Mouse (Mus musculus) limb, embryonic 15.5 days (tissue): ENCODE measurements around the gene Spef1. TPM values are rescaled to one million over a fixed set of nuclear protein-coding genes. Genes with fewer than 3 reads are reported as not detected.

Experiments used
- ATAC-seq: fragments of 200-750 bp; cut with Nextera tagmentation; 2 replicates; pipeline ENCODE4 v1.8.0; 2017; ENCODE audit warnings: low read depth, moderate TSS enrichment; ENCODE audit not compliant: insufficient number of reproducible peaks, low FRiP score, low TSS enrichment
- H3K27ac ChIP-seq: fragments of 300-500 bp; sonication (generic); 2 replicates; pipeline ENCODE4 v1.5.1; 2015; ENCODE audit warnings: moderate library complexity, mild to moderate bottlenecking, inconsistent platforms
- H3K27me3 ChIP-seq: fragments of 300-500 bp; sonication (generic); 2 replicates; pipeline ENCODE4 v1.6.1; 2015; ENCODE audit warnings: inconsistent platforms
- H3K36me3 ChIP-seq: fragments of 300-500 bp; sonication (generic); 2 replicates; pipeline ENCODE4 v1.6.1; 2015; ENCODE audit warnings: inconsistent platforms
- H3K4me1 ChIP-seq: fragments of 300-500 bp; sonication (generic); 2 replicates; pipeline ENCODE4 v1.6.1; 2015; ENCODE audit warnings: inconsistent platforms
- H3K4me2 ChIP-seq: fragments of 300-500 bp; sonication (generic); 2 replicates; pipeline ENCODE4 v1.6.1; 2015; ENCODE audit warnings: mild to moderate bottlenecking, inconsistent platforms
- H3K4me3 ChIP-seq: fragments of 300-500 bp; sonication (generic); 2 replicates; pipeline ENCODE4 v1.5.1; 2015; ENCODE audit warnings: mild to moderate bottlenecking, inconsistent platforms
- H3K9ac ChIP-seq: fragments of 300-500 bp; sonication (generic); 2 replicates; pipeline ENCODE4 v1.6.1; 2015; ENCODE audit warnings: inconsistent platforms
- H3K9me3 ChIP-seq: fragments of 300-500 bp; sonication (generic); 2 replicates; pipeline ENCODE4 v1.6.1; 2016; ENCODE audit warnings: inconsistent platforms
- WGBS: fragments of 180-500 bp; shearing (Covaris S2); methylation state at CpG from one replicate; pipeline ENCODE4 v1.1.7; 2015; 5-methylcytosine and 5-hydroxymethylcytosine counted together
- polyA plus RNA-seq: library from polyadenylated mRNA; unstranded; fragments of >200 nt; fragmentation: Nextera tagmentation; extraction: Ambion mirVana; gene quantifications from 2 replicates; pipeline ENCODE4 v1.2.1, GENCODE M21; 2015

The Spef1 gene
- polyA plus RNA-seq, 1 experiment from 2014 or later: 6.1 TPM

- H3K27me3 ChIP-seq: no peaks in the 10 kb centered on the region
- WGBS: under 1% methylated on average over 65 of the region's 67 CpGs
- no peaks in the 10 kb centered on the region for H3K9me3 ChIP-seq
- peak overlapping the region; percentile 92 for H3K4me2 ChIP-seq
- peaks cover 48% of the 10 kb centered on the region for H3K4me1 ChIP-seq
- ATAC-seq: peak; percentile 56
- H3K9ac ChIP-seq: peak overlapping the region; percentile 98
- H3K27ac ChIP-seq: peak overlapping the region; percentile 93
- peaks cover 14% of the 10 kb centered on the region for H3K36me3 ChIP-seq
- peak overlapping the region; percentile 70 for H3K4me3 ChIP-seq
Observed at GRCm38 (mm10) chr2:131179246-131179886, 7.7 kb downstream of the Spef1 start.

DNA sequence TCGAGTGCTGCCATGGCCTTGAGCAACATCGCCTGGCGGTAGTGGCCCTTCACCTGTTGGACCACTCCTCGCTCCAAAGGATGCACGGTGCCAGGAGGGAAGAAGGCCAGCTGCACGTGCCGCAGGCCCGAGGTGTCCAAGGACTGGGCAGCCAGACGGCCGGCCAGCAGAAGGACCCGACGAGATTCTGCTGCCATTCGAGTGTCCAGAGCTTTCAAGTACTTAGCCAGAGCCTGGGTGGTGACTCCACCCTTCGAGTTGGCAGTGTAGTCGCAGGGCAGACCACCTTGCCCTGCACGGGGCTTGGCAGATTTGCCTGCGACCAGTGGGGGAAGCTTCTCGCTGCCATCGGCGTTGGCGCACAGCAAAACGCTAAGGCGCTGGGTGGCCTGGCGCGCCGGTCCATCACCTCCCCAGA lies 8.2 kb downstream of the Spef1 start:
- peaks cover under 1% of the 10 kb centered on the region; the same call in 1 of the 2 replicates for H3K27me3 ChIP-seq
- no peaks in the 10 kb centered on the region for H3K9me3 ChIP-seq
- peak overlapping the region; percentile 70 for H3K4me3 ChIP-seq
- peak overlapping the region; percentile 98 for H3K9ac ChIP-seq
- H3K4me1 ChIP-seq: peaks cover 51% of the 10 kb centered on the region
- no peak for ATAC-seq
- H3K4me2 ChIP-seq: peak overlapping the region; percentile 92
- 28% methylated on average over 26 of the region's 26 CpGs for WGBS
- peak overlapping the region; percentile 93; the same call in 1 of the 2 replicates for H3K27ac ChIP-seq
- H3K36me3 ChIP-seq: peaks cover 14% of the 10 kb centered on the region

GRCm38 (mm10) chr2:131177932-131178331 lies 9.2 kb downstream of the Spef1 start:
- H3K4me2 ChIP-seq: peak overlapping the region; percentile 92
- WGBS: 86% methylated on average over 9 of the region's 9 CpGs
- H3K36me3 ChIP-seq: peaks cover 14% of the 10 kb centered on the region
- H3K4me1 ChIP-seq: peaks cover 51% of the 10 kb centered on the region
- no peak overlapping the region for H3K9ac ChIP-seq
- peaks cover 9% of the 10 kb centered on the region for H3K27me3 ChIP-seq
- H3K4me3 ChIP-seq: peak overlapping the region; percentile 70
- no peak overlapping the region for H3K27ac ChIP-seq
- H3K9me3 ChIP-seq: no peaks in the 10 kb centered on the region
- no peak for ATAC-seq

DNA sequence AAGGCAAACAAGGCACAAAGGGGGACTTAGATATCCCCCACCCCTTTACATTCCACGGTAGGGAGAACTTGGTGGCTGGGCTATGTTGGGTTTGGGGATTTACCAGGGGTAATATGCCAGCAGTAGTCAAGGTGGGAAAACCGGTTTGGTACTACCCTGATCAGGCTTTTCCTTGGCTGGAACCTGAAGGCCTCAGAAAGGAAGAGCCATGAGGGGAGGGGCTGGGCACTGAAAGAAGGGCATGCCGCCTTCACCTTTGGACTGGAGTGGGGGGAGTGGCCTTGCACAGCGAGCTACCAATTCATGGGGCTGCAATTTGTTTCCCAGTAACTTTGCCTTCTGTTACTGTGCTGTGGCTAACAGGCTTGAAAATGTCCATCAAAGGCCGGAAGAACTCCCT lies 10.6 kb downstream of the Spef1 start:
- ATAC-seq: no peak
- Histone ChIP-seq H3K4me1 (peaks cover 55% of the 10 kb centered on the region), H3K9ac (no peak overlapping the region), H3K4me2 (peak overlapping the region; percentile 92; the same call in 1 of the 2 replicates), H3K36me3 (peaks cover 14% of the 10 kb centered on the region), H3K4me3 (no peak overlapping the region), H3K27me3 (peaks cover 24% of the 10 kb centered on the region), H3K9me3 (no peaks in the 10 kb centered on the region), H3K27ac (no peak overlapping the region)
- 61% methylated on average over 5 of the region's 5 CpGs for WGBS

- Histone ChIP-seq H3K27me3 (peaks cover 29% of the 10 kb centered on the region), H3K4me2 (no peak overlapping the region), H3K9ac (no peak overlapping the region), H3K4me1 (peaks cover 60% of the 10 kb centered on the region), H3K9me3 (no peaks in the 10 kb centered on the region), H3K4me3 (no peak overlapping the region), H3K36me3 (peaks cover 14% of the 10 kb centered on the region), H3K27ac (no peak overlapping the region)
- WGBS: 92% methylated on average over 1 of the region's 1 CpGs
- ATAC-seq: no peak
Observed at GRCm38 (mm10) chr2:131175945-131176309, 11.2 kb downstream of the Spef1 start.

- H3K27ac ChIP-seq: no peak overlapping the region
- WGBS: 73% methylated on average over 3 of the region's 3 CpGs
- H3K4me2 ChIP-seq: no peak overlapping the region
- no peaks in the 10 kb centered on the region for H3K9me3 ChIP-seq
- no peak for ATAC-seq
- H3K9ac ChIP-seq: no peak overlapping the region
- H3K36me3 ChIP-seq: peaks cover 14% of the 10 kb centered on the region
- H3K27me3 ChIP-seq: peaks cover 34% of the 10 kb centered on the region
- H3K4me1 ChIP-seq: peaks cover 62% of the 10 kb centered on the region
- no peak overlapping the region for H3K4me3 ChIP-seq
Observed at GRCm38 (mm10) chr2:131175286-131175944, 11.7 kb downstream of the Spef1 start.

- Histone ChIP-seq H3K4me2 (peak overlapping the region; percentile 83), H3K9ac (no peak overlapping the region; the same call in 1 of the 2 replicates), H3K36me3 (peaks cover 14% of the 10 kb centered on the region), H3K4me3 (peak overlapping the region; percentile 39), H3K27ac (no peak overlapping the region), H3K27me3 (peaks cover 41% of the 10 kb centered on the region), H3K4me1 (peaks cover 58% of the 10 kb centered on the region), H3K9me3 (no peaks in the 10 kb centered on the region)
- ATAC-seq: no peak
- 8% methylated on average over 11 of the region's 11 CpGs for WGBS
Observed at GRCm38 (mm10) chr2:131174700-131175099, 12.4 kb downstream of the Spef1 start.

- Histone ChIP-seq H3K4me3 (no peak overlapping the region), H3K9me3 (no peaks in the 10 kb centered on the region), H3K4me1 (peaks cover 36% of the 10 kb centered on the region), H3K27me3 (peaks cover 43% of the 10 kb centered on the region), H3K9ac (no peak overlapping the region), H3K36me3 (peaks cover 5% of the 10 kb centered on the region), H3K4me2 (no peak overlapping the region), H3K27ac (no peak overlapping the region)
- no peak for ATAC-seq
- 54% methylated on average over 9 of the region's 9 CpGs for WGBS
Observed at GRCm38 (mm10) chr2:131172322-131172721, 14.8 kb downstream of the Spef1 start.

DNA sequence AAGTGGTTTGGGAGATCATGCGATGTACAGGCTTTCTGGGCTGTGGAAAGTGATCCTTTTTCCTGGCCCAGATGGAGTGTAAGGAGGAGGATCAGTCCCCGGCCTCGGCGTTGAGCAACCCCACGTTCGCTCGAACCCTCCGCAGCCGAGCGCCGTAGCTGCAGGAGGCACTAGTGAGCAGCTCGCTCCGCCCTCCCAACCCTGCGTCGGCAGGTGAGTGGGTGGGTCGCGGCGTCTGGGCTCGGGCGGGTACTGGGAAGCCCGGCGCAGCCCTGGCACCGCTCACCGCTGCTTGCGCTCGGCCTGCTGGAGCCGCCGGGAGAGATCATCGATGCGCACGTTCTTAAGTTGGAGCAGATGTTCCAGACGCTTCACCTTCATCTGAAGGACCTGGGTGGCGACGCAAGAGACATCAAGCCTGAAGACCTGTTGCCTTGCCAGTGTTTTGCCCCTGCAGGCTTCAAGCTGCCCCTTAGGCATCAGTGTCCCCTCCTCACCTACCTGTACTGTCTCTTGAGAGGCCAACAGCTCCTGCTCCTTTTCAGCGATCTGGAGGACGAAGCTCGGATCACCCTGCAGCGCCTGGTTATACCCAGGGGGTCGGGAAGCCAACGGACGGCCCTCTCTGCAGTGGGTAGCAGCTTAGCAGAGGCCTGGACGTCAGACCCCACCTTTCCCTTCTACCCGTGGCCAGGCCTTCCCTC lies 15.5 kb downstream of the Spef1 start:
- 8% methylated on average over 42 of the region's 43 CpGs for WGBS
- ATAC-seq: no peak
- Histone ChIP-seq H3K9me3 (no peaks in the 10 kb centered on the region), H3K4me2 (peak overlapping the region; percentile 40), H3K27ac (no peak overlapping the region), H3K27me3 (peaks cover 43% of the 10 kb centered on the region), H3K4me3 (peak overlapping the region; percentile 26), H3K9ac (peak overlapping the region; percentile 2; the same call in 1 of the 2 replicates), H3K4me1 (peaks cover 29% of the 10 kb centered on the region), H3K36me3 (no peaks in the 10 kb centered on the region; the same call in 1 of the 2 replicates)

DNA sequence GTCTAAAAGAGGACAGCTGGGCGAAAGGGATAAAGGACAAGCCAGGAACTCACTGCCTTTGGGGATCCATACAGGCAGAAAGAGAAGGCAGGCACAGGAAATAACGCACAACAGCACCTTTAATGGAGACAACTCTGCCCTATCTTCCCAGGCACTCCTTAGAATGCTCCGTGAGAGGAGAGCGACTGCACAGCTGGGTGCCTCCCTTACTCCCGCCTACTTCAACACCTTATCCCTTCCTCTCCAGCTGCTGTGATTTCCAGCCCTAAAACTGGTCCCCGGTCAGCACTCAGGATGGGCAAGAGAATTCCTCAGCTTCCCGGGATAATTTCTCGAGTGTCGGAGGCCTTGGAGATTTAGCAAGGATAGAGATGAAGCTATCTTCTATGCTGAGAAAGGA lies 16.1 kb downstream of the Spef1 start:
- H3K9me3 ChIP-seq: no peaks in the 10 kb centered on the region
- no peak overlapping the region; the same call in 1 of the 2 replicates for H3K9ac ChIP-seq
- WGBS: 16% methylated on average over 9 of the region's 9 CpGs
- H3K27me3 ChIP-seq: peaks cover 43% of the 10 kb centered on the region
- no peak for ATAC-seq
- H3K4me3 ChIP-seq: peak overlapping the region; percentile 26
- H3K36me3 ChIP-seq: no peaks in the 10 kb centered on the region
- peaks cover 23% of the 10 kb centered on the region for H3K4me1 ChIP-seq
- peak overlapping the region; percentile 40 for H3K4me2 ChIP-seq
- no peak overlapping the region for H3K27ac ChIP-seq

GRCm38 (mm10) chr2:131168914-131169313 lies 18.2 kb downstream of the Spef1 start:
- ATAC-seq: no peak
- Histone ChIP-seq H3K4me3 (no peak overlapping the region), H3K4me2 (no peak overlapping the region), H3K27ac (no peak overlapping the region), H3K9ac (no peak overlapping the region), H3K9me3 (no peaks in the 10 kb centered on the region), H3K36me3 (no peaks in the 10 kb centered on the region), H3K4me1 (peaks cover 11% of the 10 kb centered on the region), H3K27me3 (peaks cover 43% of the 10 kb centered on the region)
- WGBS: 82% methylated on average over 1 of the region's 1 CpGs

DNA sequence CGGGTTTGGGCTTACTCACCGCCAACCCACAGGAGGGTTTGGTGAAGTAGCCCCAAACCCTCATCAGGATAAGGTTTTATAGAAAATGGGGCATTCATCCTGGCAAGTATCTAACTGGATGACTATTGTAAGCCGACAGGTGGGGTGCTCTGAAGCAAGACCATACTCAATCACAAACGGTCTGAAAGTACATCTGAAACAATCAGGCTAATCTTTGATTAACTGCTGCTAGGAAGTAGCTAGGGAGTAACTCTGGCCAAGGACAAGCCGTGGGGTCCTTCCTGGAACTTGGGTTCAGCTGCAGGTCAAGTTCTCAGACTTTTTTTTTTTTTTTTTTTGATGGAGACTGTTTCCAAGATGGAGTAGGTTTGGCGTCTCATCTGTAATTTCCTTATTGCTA lies 19.1 kb downstream of the Spef1 start:
- 82% methylated on average over 6 of the region's 6 CpGs for WGBS
- Histone ChIP-seq H3K27me3 (peaks cover 34% of the 10 kb centered on the region), H3K4me1 (peaks cover 13% of the 10 kb centered on the region), H3K9ac (no peak overlapping the region), H3K27ac (no peak overlapping the region), H3K4me3 (no peak overlapping the region), H3K36me3 (no peaks in the 10 kb centered on the region), H3K9me3 (no peaks in the 10 kb centered on the region), H3K4me2 (no peak overlapping the region)
- ATAC-seq: no peak
